Mouse (Mus musculus): ENCODE measurements around the gene Arfip1. TPM values are rescaled to one million over a fixed set of nuclear protein-coding genes. Genes with fewer than 3 reads are reported as not detected.

Arfip1 gene
- polyA plus RNA-seq, 1 experiment from 2014 or later = 32.0 TPM

DNA sequence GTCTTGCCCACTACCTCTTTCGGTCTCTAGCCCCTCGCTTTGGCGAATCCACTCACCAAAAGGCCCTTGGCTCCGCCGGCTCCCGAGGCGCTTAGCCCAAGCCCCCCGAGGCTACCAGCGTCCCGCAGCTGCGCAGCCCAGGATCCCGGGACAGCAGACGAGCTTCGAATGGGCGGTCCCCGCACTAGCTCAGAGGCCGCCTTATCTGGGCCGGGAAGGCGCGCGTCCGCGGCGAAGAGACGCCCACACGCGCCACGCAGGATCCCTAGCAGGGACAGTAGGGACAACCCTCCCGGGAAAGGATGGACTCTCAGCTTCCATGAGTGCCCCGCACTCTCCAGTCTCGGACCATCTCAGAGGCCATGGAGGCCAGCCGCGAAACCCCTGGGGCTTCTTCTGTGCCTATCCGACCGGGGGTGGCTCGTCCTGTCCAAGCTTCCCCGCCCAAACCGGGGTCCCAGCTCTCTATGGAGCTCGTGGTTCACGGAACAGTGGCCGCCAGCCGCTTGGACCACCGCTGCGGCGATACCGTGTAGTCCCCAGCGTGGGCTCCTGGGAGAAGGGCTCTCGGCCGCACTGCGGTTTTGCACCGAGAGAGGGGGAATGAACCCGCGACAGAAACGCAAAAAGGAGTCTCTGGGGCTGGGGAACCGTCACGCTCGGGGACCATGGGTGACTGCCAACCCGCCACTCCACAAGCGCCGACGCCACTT lies 103.0 kb downstream of the Arfip1 start:
- no peaks in the 10 kb centered on the region for H3K9me3 ChIP-seq
- peaks cover 85% of the 10 kb centered on the region for H3K27me3 ChIP-seq (ENCODE audit: poor library complexity, severe bottlenecking)
- H3K4me3 ChIP-seq = peak overlapping the region; percentile 75
- H3K27ac ChIP-seq = peak overlapping the region; percentile 78
- DNase-seq (ENCODE audit: extremely low spot score, low spot score) = peak; percentile 50
- peaks cover 35% of the 10 kb centered on the region for H3K4me1 ChIP-seq
- WGBS = under 1% methylated on average over 61 of the region's 61 CpGs
- no peaks in the 10 kb centered on the region for H3K36me3 ChIP-seq (replicated peaks)

GRCm38 (mm10) chr3:84478896-84479292 lies 103.5 kb downstream of the Arfip1 start:
- peaks cover 85% of the 10 kb centered on the region for H3K27me3 ChIP-seq (ENCODE audit: poor library complexity, severe bottlenecking)
- peak overlapping the region; percentile 78 for H3K27ac ChIP-seq
- peak; percentile 21 for DNase-seq (ENCODE audit: extremely low spot score, low spot score)
- WGBS = 1% methylated on average over 12 of the region's 12 CpGs
- no peaks in the 10 kb centered on the region for H3K36me3 ChIP-seq (replicated peaks)
- peaks cover 36% of the 10 kb centered on the region for H3K4me1 ChIP-seq
- H3K9me3 ChIP-seq = no peaks in the 10 kb centered on the region
- peak overlapping the region; percentile 75 for H3K4me3 ChIP-seq

- Histone ChIP-seq H3K27me3 (ENCODE audit: poor library complexity, severe bottlenecking) (peaks cover 84% of the 10 kb centered on the region), H3K4me1 (peaks cover 42% of the 10 kb centered on the region), H3K27ac (no peak overlapping the region), H3K9me3 (no peaks in the 10 kb centered on the region), H3K4me3 (no peak overlapping the region), H3K36me3 (replicated peaks) (no peaks in the 10 kb centered on the region)
- DNase-seq (ENCODE audit: extremely low spot score, low spot score) = no peak
- 7% methylated on average over 7 of the region's 7 CpGs for WGBS
These were observed 104.2 kb downstream of the Arfip1 start for GRCm38 (mm10) chr3:84478195-84478594.

DNA sequence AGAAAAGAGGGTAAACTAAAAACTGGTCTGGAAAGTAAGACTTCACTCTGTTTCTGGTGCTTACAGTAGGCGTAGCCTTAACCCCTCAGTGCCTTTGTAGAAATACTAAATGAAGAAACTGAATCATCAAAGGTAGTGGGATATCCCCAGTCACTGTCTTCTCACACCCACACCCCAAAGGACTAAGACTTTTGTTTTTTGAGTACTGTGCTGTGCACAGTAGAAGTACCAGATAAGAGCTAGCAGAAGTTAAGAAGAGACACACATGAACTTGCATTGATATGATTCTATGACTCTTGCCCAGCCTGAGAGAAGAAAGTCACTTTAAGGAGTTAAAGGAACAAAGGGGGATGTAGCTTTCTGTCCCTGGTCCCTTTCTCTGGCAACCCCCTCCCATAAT lies 104.9 kb downstream of the Arfip1 start:
- peaks cover 77% of the 10 kb centered on the region for H3K27me3 ChIP-seq (ENCODE audit: poor library complexity, severe bottlenecking)
- WGBS = 97% methylated on average over 1 of the region's 1 CpGs
- DNase-seq (ENCODE audit: extremely low spot score, low spot score) = no peak

GRCm38 (mm10) chr3:84474981-84475775 lies 107.2 kb downstream of the Arfip1 start:
- H3K9me3 ChIP-seq = no peaks in the 10 kb centered on the region
- peaks cover 54% of the 10 kb centered on the region for H3K27me3 ChIP-seq (ENCODE audit: poor library complexity, severe bottlenecking)
- no peaks in the 10 kb centered on the region for H3K36me3 ChIP-seq (replicated peaks)
- H3K4me1 ChIP-seq = peaks cover 34% of the 10 kb centered on the region
- no peak for DNase-seq (ENCODE audit: extremely low spot score, low spot score)
- no peak overlapping the region for H3K27ac ChIP-seq
- WGBS = 92% methylated on average over 12 of the region's 12 CpGs
- no peak overlapping the region for H3K4me3 ChIP-seq

More for the DNA sequence above, 104.9 kb downstream of the Arfip1 start:
- peaks cover 48% of the 10 kb centered on the region for H3K4me1 ChIP-seq
- H3K27ac ChIP-seq = no peak overlapping the region
- H3K4me3 ChIP-seq = no peak overlapping the region
- no peaks in the 10 kb centered on the region for H3K9me3 ChIP-seq
- no peaks in the 10 kb centered on the region for H3K36me3 ChIP-seq (replicated peaks)

GRCm38 (mm10) chr3:84474398-84474797 lies 108.0 kb downstream of the Arfip1 start:
- 91% methylated on average over 6 of the region's 6 CpGs for WGBS
- DNase-seq (ENCODE audit: extremely low spot score, low spot score) = no peak
- H3K27me3 ChIP-seq (ENCODE audit: poor library complexity, severe bottlenecking) = peaks cover 46% of the 10 kb centered on the region

GRCm38 (mm10) chr3:84472955-84473354 lies 109.5 kb downstream of the Arfip1 start:
- Histone ChIP-seq H3K4me1 (peaks cover 19% of the 10 kb centered on the region), H3K4me3 (no peak overlapping the region), H3K36me3 (replicated peaks) (no peaks in the 10 kb centered on the region), H3K27me3 (ENCODE audit: poor library complexity, severe bottlenecking) (peaks cover 41% of the 10 kb centered on the region), H3K27ac (no peak overlapping the region), H3K9me3 (no peaks in the 10 kb centered on the region)
- WGBS = 85% methylated on average over 5 of the region's 5 CpGs
- DNase-seq (ENCODE audit: extremely low spot score, low spot score) = no peak

More at GRCm38 (mm10) chr3:84474398-84474797, 108.0 kb downstream of the Arfip1 start:
- Histone ChIP-seq H3K4me3 (no peak overlapping the region), H3K9me3 (no peaks in the 10 kb centered on the region), H3K4me1 (peaks cover 26% of the 10 kb centered on the region), H3K27ac (no peak overlapping the region), H3K36me3 (replicated peaks) (no peaks in the 10 kb centered on the region)

- WGBS = 66% methylated on average over 3 of the region's 3 CpGs
- Histone ChIP-seq H3K9me3 (no peaks in the 10 kb centered on the region), H3K36me3 (replicated peaks) (no peaks in the 10 kb centered on the region), H3K4me3 (no peak overlapping the region), H3K27me3 (ENCODE audit: poor library complexity, severe bottlenecking) (peaks cover 40% of the 10 kb centered on the region), H3K27ac (no peak overlapping the region), H3K4me1 (peaks cover 23% of the 10 kb centered on the region)
- DNase-seq (ENCODE audit: extremely low spot score, low spot score) = no peak
These were observed 109.9 kb downstream of the Arfip1 start for GRCm38 (mm10) chr3:84472527-84472926.

DNA sequence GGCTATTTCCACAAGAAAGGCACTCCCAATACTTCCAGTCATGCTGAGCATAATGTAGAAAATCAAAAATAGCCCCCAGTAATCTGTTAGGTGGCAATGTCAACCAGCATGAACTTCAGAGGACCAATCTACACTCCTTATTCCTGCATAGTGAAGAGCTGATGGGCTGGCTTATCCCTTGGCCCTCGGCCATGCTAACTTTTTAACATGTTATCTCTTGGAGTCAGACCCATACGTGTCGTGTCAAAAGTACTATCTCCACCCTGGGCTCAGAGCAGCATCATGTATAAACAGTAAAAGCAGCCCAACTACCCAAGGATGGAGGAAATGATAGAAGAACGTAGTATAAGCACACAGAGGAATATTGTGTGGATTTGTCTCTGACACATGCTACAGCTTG lies 111.3 kb downstream of the Arfip1 start:
- no peak for DNase-seq (ENCODE audit: extremely low spot score, low spot score)
- 90% methylated on average over 4 of the region's 4 CpGs for WGBS
- H3K36me3 ChIP-seq (replicated peaks) = no peaks in the 10 kb centered on the region
- H3K4me3 ChIP-seq = no peak overlapping the region
- H3K4me1 ChIP-seq = peaks cover 23% of the 10 kb centered on the region
- H3K27me3 ChIP-seq (ENCODE audit: poor library complexity, severe bottlenecking) = peaks cover 26% of the 10 kb centered on the region
- H3K9me3 ChIP-seq = no peaks in the 10 kb centered on the region
- no peak overlapping the region for H3K27ac ChIP-seq

DNA sequence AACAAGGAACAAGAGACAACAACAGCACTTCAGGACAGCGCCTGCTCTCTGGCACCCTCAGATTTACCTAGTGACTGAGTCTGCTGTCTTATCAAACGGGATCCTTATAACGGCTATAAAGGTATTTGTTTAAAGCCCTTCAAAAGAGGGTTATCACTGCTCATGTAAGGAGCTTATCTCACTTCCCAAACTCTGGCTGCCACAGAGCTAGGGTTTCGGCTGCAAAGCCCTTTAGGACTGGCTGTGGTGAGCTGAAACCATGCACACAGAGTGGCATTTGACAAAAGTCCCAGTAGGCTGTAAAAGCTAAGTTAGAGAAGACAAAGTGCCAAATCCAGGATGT lies 114.3 kb downstream of the Arfip1 start:
- Histone ChIP-seq H3K27me3 (ENCODE audit: poor library complexity, severe bottlenecking) (peaks cover 13% of the 10 kb centered on the region; the same call in 1 of the 2 replicates), H3K4me1 (peaks cover 15% of the 10 kb centered on the region; the same call in 1 of the 2 replicates), H3K27ac (no peak overlapping the region), H3K4me3 (no peak overlapping the region), H3K9me3 (no peaks in the 10 kb centered on the region), H3K36me3 (replicated peaks) (no peaks in the 10 kb centered on the region)
- no peak for DNase-seq (ENCODE audit: extremely low spot score, low spot score)
- WGBS = 25% methylated on average over 4 of the region's 4 CpGs

DNA sequence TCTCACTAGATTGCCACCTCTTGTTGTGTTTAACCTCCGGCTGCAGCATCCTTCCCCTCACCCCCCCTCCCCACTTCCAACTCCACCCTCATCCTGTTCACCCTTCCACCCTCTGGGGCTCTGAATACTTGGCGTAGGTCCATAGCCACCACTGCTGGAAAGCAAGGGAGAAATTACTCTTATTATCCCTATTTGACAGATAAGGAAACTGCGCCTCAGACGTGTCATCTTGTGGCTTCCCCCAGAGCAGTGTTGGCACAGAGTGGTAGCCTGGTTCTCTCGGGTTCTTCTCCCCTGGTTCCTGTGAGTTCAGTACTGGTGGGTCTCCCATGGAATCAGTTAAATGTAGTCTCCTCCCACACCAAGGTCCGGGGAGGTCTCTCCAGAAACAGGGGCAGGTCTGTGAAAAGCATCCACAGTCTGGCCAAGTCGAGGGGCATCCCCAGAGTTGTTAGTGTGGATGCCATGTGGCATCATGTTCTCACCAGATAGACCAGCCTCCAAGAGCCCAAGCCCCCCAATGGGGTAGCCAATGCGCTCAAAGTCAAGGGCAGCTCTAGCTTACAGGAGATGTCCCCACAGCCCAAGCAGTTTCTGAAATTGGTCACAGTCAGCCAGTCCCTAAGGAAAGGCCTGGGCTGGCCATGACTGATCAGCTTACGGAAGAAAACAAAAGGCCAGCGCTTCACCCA lies 114.9 kb downstream of the Arfip1 start:
- DNase-seq (ENCODE audit: extremely low spot score, low spot score) = no peak
- no peak overlapping the region for H3K27ac ChIP-seq
- H3K36me3 ChIP-seq (replicated peaks) = no peaks in the 10 kb centered on the region
- 64% methylated on average over 10 of the region's 10 CpGs for WGBS
- H3K27me3 ChIP-seq (ENCODE audit: poor library complexity, severe bottlenecking) = peaks cover 13% of the 10 kb centered on the region; the same call in 1 of the 2 replicates
- H3K4me1 ChIP-seq = peaks cover 12% of the 10 kb centered on the region
- H3K9me3 ChIP-seq = no peaks in the 10 kb centered on the region
- H3K4me3 ChIP-seq = no peak overlapping the region

- Histone ChIP-seq H3K36me3 (replicated peaks) (no peaks in the 10 kb centered on the region), H3K4me1 (peaks cover 27% of the 10 kb centered on the region), H3K9me3 (no peaks in the 10 kb centered on the region), H3K27me3 (ENCODE audit: poor library complexity, severe bottlenecking) (peaks cover 24% of the 10 kb centered on the region; the same call in 1 of the 2 replicates), H3K4me3 (no peak overlapping the region), H3K27ac (no peak overlapping the region)
- 81% methylated on average over 6 of the region's 6 CpGs for whole genome bisulfite sequencing
- no peak for DNase-seq (ENCODE audit: extremely low spot score, low spot score)
These were observed 116.5 kb downstream of the Arfip1 start for GRCm38 (mm10) chr3:84465822-84466500.
